27 mouse cellular contexts compared by ENCODE assay signal in genomic region chr17:88034418-88034817, GRCm38 (mm10). TPM values are rescaled to one million over a fixed set of nuclear protein-coding genes. Genes with fewer than 3 reads are reported as not detected.
DNase-seq lines count a peak whose midpoint lies in the region; ATAC-seq lines count a peak whose summit lies in the region.
"Had no signal": no experiment of that assay in that cellular context is flagged by ENCODE, and none has a peak within 500 bp of the region (broad histone marks: within the 10 kb centered on the region; RNA-seq: fewer than 3 reads in every experiment).

No protein-coding gene starts in this region.

- no peak overlapping the region; the same call in none of the 2 replicates for H3K4me2 ChIP-seq in liver, embryonic 11.5 days
- H3K4me2 ChIP-seq in liver, embryonic 16.5 days (ENCODE audit: low read depth, low read length) = peak overlapping the region; percentile 28
- H3K4me2 ChIP-seq: forebrain, embryonic 13.5 days; heart, embryonic 15.5 days; limb, embryonic 15.5 days; lung, embryonic 15.5 days; midbrain, embryonic 13.5 days; neural tube, embryonic 13.5 days had no signal

- 60% methylated on average over 4 of the region's 4 CpGs for WGBS in liver, embryonic 11.5 days
- 34% methylated on average over 4 of the region's 4 CpGs for WGBS in liver, embryonic 16.5 days (ENCODE audit: insufficient replicate concordance)

- H3K4me3 ChIP-seq in liver, embryonic 11.5 days (ENCODE audit: low read depth, low read length) = no peak overlapping the region
- H3K4me3 ChIP-seq in liver, embryonic 16.5 days (ENCODE audit: low read depth, low read length) = no peak overlapping the region
- H3K4me3 ChIP-seq: forebrain, embryonic 13.5 days; gastrocnemius, adult 2 months; heart, embryonic 10.5 days; heart, embryonic 15.5 days; left cerebral cortex, adult 2 months; limb, embryonic 10.5 days; limb, embryonic 15.5 days; lung, embryonic 15.5 days; megakaryocyte, embryonic 14.5 days; midbrain, embryonic 13.5 days; neural tube, embryonic 13.5 days had no signal

- peak; percentile 31 for DNase-seq in c-Kit-negative CD71-positive TER-119-positive erythroid progenitor cells, embryonic 14.5 days (ENCODE audit: low read depth, low spot score)
- no peak for DNase-seq in liver, embryonic 11.5 days (ENCODE audit: low spot score)
- no peak for DNase-seq in frontal cortex, postnatal 36 days (ENCODE audit: low spot score in 2 of 2)
- DNase-seq in layer of hippocampus, postnatal 10 days (ENCODE audit: low spot score in 2 of 2) = no peak
- no peak for DNase-seq in gastrocnemius, adult 18-20 months (ENCODE audit: low spot score)
- no peak for DNase-seq in cerebellum, adult 11-12 months
- DNase-seq: adrenal gland, adult 2 months; adrenal gland, postnatal 36 days; cerebellum, adult 11 months; cerebellum, adult 9-11 months; gastrocnemius, adult 2 months; kidney, adult 11 months; kidney, postnatal 25 days had no signal

- no peaks in the 10 kb centered on the region for H3K27me3 ChIP-seq in liver, embryonic 11.5 days (replicated peaks; ENCODE audit: control insufficient read depth, insufficient read depth, low read length)
- no peaks in the 10 kb centered on the region for H3K27me3 ChIP-seq in liver, embryonic 16.5 days (ENCODE audit: control insufficient read depth, insufficient read depth, low read depth, low read length)
- H3K27me3 ChIP-seq: forebrain, embryonic 13.5 days; heart, embryonic 15.5 days; limb, embryonic 15.5 days; lung, embryonic 15.5 days; megakaryocyte, embryonic 14.5 days; midbrain, embryonic 13.5 days; neural tube, embryonic 13.5 days had no signal

- peak; percentile 58; the same call in 1 of the 2 replicates for ATAC-seq in common myeloid progenitor, adult 5-6 weeks (replicated peaks; ENCODE audit: low read depth, poor library complexity, severe bottlenecking)
- ATAC-seq in liver, embryonic 11.5 days (replicated peaks; ENCODE audit: low FRiP score) = peak; percentile 92
- peak; percentile 90 for ATAC-seq in liver, embryonic 16.5 days (ENCODE audit: low read depth)
- ATAC-seq: activated CD4-positive, CD25-positive, alpha-beta regulatory T cell, adult 4 months; forebrain, embryonic 13.5 days; hindbrain, postnatal 0 days; midbrain, embryonic 13.5 days had no signal

- H3K9me3 ChIP-seq in liver, embryonic 11.5 days (ENCODE audit: control insufficient read depth, low read length) = no peaks in the 10 kb centered on the region
- H3K9me3 ChIP-seq in liver, embryonic 16.5 days (replicated peaks; ENCODE audit: control insufficient read depth, low read length) = no peaks in the 10 kb centered on the region
- H3K9me3 ChIP-seq: forebrain, embryonic 13.5 days; heart, embryonic 10.5 days; heart, embryonic 15.5 days; limb, embryonic 10.5 days; limb, embryonic 15.5 days; lung, embryonic 15.5 days; megakaryocyte, embryonic 14.5 days; midbrain, embryonic 13.5 days; neural tube, embryonic 13.5 days had no signal

- peak overlapping the region; percentile 48; the same call in 1 of the 2 replicates for H3K27ac ChIP-seq in liver, embryonic 11.5 days (ENCODE audit: low read depth, low read length)
- H3K27ac ChIP-seq in liver, embryonic 16.5 days (ENCODE audit: low read length) = peak overlapping the region; percentile 50; the same call in 1 of the 2 replicates
- H3K27ac ChIP-seq: forebrain, embryonic 13.5 days; gastrocnemius, adult 2 months; heart, embryonic 10.5 days; heart, embryonic 15.5 days; hindbrain, postnatal 0 days; left cerebral cortex, adult 2 months; limb, embryonic 10.5 days; limb, embryonic 15.5 days; lung, embryonic 15.5 days; midbrain, embryonic 13.5 days; neural tube, embryonic 13.5 days had no signal

- H3K4me1 ChIP-seq in liver, embryonic 11.5 days (replicated peaks; ENCODE audit: control insufficient read depth, insufficient read depth, low read length) = peaks cover 32% of the 10 kb centered on the region
- H3K4me1 ChIP-seq in liver, embryonic 16.5 days (ENCODE audit: control insufficient read depth, low read depth, low read length) = peaks cover 35% of the 10 kb centered on the region
- H3K4me1 ChIP-seq: limb, embryonic 10.5 days; limb, embryonic 15.5 days had no signal

- H3K9ac ChIP-seq in liver, embryonic 11.5 days (ENCODE audit: low read depth, low read length) = no peak overlapping the region
- H3K9ac ChIP-seq in liver, embryonic 16.5 days (ENCODE audit: low read depth, low read length) = no peak overlapping the region
- H3K9ac ChIP-seq: forebrain, embryonic 13.5 days; heart, embryonic 15.5 days; limb, embryonic 15.5 days; lung, embryonic 15.5 days; midbrain, embryonic 13.5 days; neural tube, embryonic 13.5 days had no signal

- H3K36me3 ChIP-seq in liver, embryonic 11.5 days (ENCODE audit: control insufficient read depth, insufficient read depth, low read length) = no peaks in the 10 kb centered on the region
- no peaks in the 10 kb centered on the region for H3K36me3 ChIP-seq in liver, embryonic 16.5 days (ENCODE audit: control insufficient read depth, insufficient read depth)
- H3K36me3 ChIP-seq: heart, embryonic 10.5 days; heart, embryonic 15.5 days; limb, embryonic 10.5 days; limb, embryonic 15.5 days; lung, embryonic 15.5 days; midbrain, embryonic 13.5 days; neural tube, embryonic 13.5 days had no signal

RNA-seq across cellular contexts. Expression of gene Fbxo11, which starts 30.7 kb away (rescaled TPM):
- 34.2 and 39.1 TPM in 2 replicates for total RNA-seq in common myeloid progenitor, adult 5-6 weeks (2017)
- 12.4 and 14.0 TPM in 2 replicates for polyA plus RNA-seq in liver, embryonic 11.5 days (2014; fragmentation: Nextera tagmentation; extraction: Ambion mirVana)
- 2.6 TPM in 2 replicates for polyA plus RNA-seq in liver, embryonic 16.5 days (2015; fragmentation: Nextera tagmentation; extraction: Ambion mirVana)
- 100 to 1,000 TPM; 119 to 121 TPM for total RNA-seq in layer of hippocampus, postnatal 10 days (2021)
- 10 to 100 TPM; 32.9 to 39.2 TPM for total RNA-seq in gastrocnemius, adult 18-20 months (2021)

RNA-seq across cellular contexts. Expression of gene Msh6, which starts 59.6 kb away (rescaled TPM):
- total RNA-seq in common myeloid progenitor, adult 5-6 weeks (2017) = 120 and 126 TPM in 2 replicates
- 69.0 and 80.0 TPM in 2 replicates for polyA plus RNA-seq in liver, embryonic 11.5 days (2014; fragmentation: Nextera tagmentation; extraction: Ambion mirVana)
- polyA plus RNA-seq in liver, embryonic 16.5 days (2015; fragmentation: Nextera tagmentation; extraction: Ambion mirVana) = 20.3 and 21.8 TPM in 2 replicates
- 10 to 100 TPM; 16.0 to 16.4 TPM for total RNA-seq in layer of hippocampus, postnatal 10 days (2021)
- total RNA-seq in gastrocnemius, adult 18-20 months (2021) = 1 to 10 TPM; 4.1 to 4.4 TPM
